Mouse (Mus musculus): ENCODE measurements at regions not wholly inside any gene's neighbourhood (a gene's known extent, or its start where the extent isn't known, plus 50 kb on each side); places are given as distances from the start of the nearest gene placed in this dataset.

- no peak for DNase-seq (ENCODE audit: low read depth, low spot score)
These were observed 463.4 kb downstream of the Ajap1 start for GRCm38 (mm10) chr4:153019211-153019610.

DNA sequence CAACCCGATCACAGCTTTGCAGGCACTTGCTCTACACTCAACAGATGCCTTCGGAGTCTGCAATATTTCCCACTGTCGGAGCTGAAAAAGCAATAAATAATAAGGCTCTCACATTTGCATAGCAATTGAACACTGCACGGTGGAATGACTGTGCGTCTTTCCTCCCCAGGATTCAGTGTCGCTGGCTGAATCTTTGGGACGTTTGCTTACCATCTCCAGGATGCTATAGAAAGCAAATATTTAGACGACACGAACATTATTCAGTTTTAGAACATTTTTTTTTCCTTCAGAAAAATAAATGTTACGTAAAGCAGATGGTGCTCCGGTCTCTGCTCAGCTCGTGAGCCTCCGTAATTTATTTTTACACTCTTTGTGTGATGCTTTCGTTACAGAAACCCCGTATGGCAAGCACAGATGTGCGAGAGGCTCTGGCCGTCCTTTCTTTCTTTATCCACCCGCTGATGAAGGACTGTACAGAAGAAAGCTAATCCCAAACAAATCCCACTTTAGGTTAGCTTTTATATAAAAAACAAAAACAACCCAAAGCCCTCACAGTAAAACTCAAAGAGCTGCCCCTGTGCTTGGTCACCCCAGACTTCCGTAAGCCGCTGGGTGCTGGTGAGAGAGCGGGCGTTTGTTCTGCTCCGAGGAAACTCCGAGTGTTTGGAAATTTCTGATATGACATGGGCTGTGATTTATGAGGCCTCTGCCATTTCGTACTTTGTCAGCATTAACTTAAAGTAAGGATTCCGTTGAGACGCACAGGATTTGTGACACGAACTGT lies 464.3 kb downstream of the Ajap1 start:
- no peak for DNase-seq (ENCODE audit: low read depth, low spot score)

DNA sequence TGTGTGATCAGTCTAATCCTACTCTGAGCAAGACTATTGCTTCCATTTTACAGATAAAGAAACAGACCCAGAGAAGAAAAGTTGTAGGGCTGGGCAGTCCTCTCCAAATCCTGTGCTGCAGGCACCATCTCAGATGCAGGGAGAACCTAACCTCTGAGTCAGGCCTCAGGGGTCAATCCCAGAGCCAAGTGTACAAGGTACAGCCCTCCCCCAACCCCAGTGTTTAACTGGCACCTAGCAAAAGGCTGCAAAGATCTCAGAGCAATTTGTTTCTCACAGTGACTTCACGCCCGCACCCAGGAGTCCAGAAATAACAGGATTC lies 464.8 kb downstream of the Ajap1 start:
- no peak for DNase-seq (ENCODE audit: low read depth, low spot score)

- no peak for DNase-seq (ENCODE audit: low read depth, low spot score)
These were observed 479.3 kb downstream of the Ajap1 start for GRCm38 (mm10) chr4:153003338-153003737.

DNA sequence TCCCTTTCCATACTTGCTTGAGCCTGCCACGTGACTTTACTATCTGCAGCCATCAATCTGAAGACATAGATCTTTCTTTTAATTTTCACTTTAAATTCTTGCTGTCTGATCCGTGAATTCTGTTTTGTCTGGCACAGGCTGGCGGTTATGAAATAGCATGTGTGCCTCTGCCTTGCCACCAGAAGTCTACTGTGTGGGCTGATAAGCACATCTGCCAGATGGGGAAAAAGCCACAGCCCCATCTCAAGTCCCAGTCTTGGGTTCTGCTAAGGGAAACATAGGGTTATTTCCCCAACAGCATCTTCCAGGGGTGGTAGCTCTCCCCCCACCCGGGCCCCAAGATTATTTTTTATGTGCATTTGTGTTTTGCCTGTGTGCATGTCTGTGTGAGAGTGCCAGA lies 480.1 kb downstream of the Ajap1 start:
- no peak for DNase-seq (ENCODE audit: low read depth, low spot score)

DNA sequence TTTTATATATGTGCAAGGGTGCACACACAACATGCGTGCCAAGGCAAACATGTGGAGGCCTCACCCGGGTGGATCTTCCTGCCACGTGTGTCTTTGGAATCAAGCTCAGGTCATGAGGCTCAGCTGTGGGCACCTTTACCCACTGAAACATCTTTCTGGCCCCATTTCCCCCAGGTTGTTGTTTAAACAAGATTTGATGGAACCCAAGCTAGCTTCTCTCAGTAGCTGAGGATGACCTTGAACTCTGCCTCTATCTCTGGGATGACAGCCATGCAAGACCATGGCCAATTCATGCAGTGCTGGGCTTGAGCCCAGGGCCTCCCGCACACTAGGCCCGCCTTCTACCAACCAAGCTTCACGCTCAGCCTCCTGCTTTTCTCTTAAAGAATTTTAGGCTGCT lies 480.9 kb downstream of the Ajap1 start:
- DNase-seq (ENCODE audit: low read depth, low spot score) = no peak

GRCm38 (mm10) chr4:152999526-152999925 lies 483.1 kb downstream of the Ajap1 start:
- DNase-seq (ENCODE audit: low read depth, low spot score) = no peak

GRCm38 (mm10) chr4:152997251-152997650 lies 485.4 kb downstream of the Ajap1 start:
- DNase-seq (ENCODE audit: low read depth, low spot score) = no peak

DNA sequence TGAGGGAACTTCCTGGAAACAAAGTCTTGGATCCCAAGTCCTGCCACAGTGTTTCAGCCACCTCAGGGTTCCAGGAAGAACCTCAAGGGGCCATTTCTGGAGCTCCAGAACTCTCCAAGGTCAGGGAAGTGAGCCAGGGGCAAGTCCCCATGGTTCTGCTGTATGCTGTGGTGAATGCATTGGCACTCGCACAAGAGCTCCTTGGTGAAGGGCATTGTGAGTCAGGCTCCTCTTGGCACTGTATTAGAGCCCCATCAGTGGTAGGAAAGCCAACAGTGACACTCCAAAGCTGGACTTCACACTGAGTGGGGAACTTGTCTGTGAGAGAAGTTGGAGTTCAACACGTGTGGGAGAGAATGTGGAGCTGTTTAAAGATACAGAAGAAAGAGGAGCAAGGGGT lies 486.0 kb downstream of the Ajap1 start:
- no peak for DNase-seq (ENCODE audit: low read depth, low spot score)

DNA sequence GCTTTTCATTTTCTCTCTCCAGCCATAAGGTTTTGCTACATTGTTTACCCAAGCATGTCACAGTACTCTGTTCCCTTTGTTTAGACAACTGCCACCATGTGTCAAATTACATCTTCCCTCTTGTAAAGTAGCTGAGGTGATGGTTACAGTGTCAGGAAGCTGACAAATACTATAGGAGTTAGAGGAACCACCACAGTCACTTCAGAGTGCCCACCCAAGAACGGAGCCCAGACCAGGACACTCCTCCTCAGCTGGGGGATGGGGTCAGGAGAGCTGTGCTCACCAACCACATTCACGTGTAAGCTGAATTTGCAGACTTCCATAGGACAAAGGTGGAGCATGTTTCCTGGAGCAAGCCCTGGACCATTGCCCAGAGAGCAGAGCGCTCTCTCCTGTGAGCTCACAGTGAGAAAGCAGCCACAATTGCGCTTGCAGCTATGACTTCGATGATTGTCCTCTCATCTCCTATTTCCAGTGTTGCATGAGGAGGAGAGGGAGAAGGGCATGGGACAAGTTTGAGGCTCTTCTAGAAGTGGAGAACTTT lies 487.5 kb downstream of the Ajap1 start:
- DNase-seq (ENCODE audit: low read depth, low spot score) = no peak

DNA sequence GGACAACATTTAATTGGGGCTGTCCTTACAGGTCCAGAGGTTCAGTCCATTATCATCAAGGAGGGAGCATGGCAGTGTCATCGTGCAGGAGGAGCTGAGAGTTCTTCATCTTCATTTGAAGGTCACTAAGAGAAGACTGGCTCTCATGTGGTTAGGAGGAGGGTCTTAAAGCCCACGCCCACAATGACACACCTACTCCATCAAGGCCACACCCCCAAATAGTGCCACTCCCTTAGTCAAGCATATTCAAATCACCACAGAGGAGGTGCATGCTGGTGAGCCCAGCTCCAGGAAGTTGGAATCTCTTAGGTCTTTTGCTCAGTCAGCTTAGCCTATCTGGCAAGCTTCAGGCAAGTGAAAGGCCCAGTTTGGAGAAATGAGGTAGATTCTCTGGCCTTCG lies 488.4 kb downstream of the Ajap1 start:
- no peak for DNase-seq (ENCODE audit: low read depth, low spot score)

- no peak for DNase-seq (ENCODE audit: low read depth, low spot score)
These were observed 492.3 kb downstream of the Ajap1 start for GRCm38 (mm10) chr4:152990266-152990665.

DNA sequence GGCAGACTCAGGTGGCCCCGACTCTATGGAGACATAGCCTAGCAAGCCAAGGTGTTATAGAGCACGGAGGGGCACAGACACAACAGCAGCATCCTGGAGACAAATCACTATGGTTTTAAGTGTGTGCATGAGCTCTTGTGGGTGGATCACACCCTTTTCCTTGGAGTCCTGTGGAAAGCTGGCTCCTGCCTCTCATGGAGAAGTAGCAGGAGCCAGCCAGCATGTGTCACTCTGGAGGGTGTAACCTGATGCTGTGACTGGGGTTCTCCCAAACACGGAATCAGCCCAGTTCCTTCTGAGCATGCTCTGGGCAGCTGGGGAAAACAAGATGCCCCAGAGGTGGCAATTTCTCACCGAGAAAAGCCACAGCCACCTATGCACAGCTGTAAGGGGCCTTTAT lies 494.9 kb downstream of the Ajap1 start:
- DNase-seq (ENCODE audit: low read depth, low spot score) = no peak

- DNase-seq (ENCODE audit: low read depth, low spot score) = no peak
These were observed 497.5 kb upstream of the Kcnab2 start for GRCm38 (mm10) chr4:152975012-152975675.

DNA sequence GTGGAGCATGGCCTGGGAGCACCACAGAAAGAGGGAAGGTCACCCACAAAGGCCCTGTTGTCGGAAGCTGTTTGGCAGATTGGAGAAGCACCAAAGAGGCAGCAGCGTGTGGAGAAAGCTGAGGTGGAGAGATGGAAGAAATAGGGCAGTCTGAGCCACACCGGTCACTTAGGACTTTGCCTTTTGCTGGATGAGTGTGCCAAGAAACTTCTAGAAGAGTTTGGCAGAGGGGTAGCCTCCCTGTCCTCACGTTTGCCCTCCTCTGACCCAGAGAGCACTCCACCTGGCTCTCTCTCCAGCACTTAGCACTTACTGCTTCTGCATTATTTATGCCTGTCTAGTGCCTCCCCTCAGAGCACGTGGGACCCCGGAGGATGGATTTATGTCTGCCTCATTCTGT lies 485.3 kb upstream of the Kcnab2 start:
- DNase-seq (ENCODE audit: low read depth, low spot score) = no peak

- no peak for DNase-seq (ENCODE audit: low read depth, low spot score)
These were observed 484.5 kb upstream of the Kcnab2 start for GRCm38 (mm10) chr4:152962165-152962564.

GRCm38 (mm10) chr4:152961677-152962076 lies 484.0 kb upstream of the Kcnab2 start:
- DNase-seq (ENCODE audit: low read depth, low spot score) = no peak

- no peak for DNase-seq (ENCODE audit: low read depth, low spot score)
These were observed 482.1 kb upstream of the Kcnab2 start for GRCm38 (mm10) chr4:152959627-152960230.

DNA sequence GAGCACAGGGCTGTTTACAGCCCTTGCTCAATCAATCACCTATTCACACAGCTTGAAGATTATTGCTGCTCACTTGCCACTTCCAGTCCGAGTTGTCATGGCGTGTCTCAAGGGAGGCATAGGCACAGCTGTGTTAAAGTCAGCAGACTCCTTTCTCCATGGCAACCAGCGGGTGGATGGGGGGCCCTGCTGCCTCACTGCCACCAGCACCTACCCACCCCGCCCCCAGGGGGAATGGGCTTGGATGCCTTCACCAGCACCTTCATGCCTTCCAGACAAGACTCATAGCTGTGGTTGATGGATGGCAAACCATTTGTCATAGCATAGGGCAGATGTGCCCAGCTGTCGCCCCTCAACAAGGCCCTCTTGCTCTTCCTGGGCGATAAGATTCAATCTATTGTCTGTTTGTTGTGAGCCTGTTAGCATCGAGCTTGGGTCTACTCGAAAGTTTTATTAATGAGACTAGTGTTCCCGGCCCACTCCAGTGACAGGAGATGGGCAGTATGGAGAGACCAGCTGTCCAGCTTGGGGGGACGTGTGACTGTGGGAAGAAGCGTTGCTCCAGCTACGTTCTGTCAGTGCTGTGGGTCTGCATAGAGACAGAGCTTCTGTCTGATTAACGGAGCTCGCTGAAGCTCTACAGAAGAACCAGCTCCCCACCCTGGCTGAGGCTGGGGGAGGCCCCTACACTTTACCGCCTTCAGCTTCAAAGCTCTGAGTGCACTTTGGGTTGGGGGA lies 475.7 kb upstream of the Kcnab2 start:
- DNase-seq (ENCODE audit: low read depth, low spot score) = no peak

- DNase-seq (ENCODE audit: low read depth, low spot score) = no peak
These were observed 471.3 kb upstream of the Kcnab2 start for GRCm38 (mm10) chr4:152948956-152949355.

GRCm38 (mm10) chr4:152941159-152941558 lies 463.5 kb upstream of the Kcnab2 start:
- no peak for DNase-seq (ENCODE audit: low read depth, low spot score)

- DNase-seq (ENCODE audit: low read depth, low spot score) = no peak
These were observed 458.9 kb upstream of the Kcnab2 start for GRCm38 (mm10) chr4:152936614-152937013.

All from skeletal muscle tissue, adult 2 months (tissue).